ENCODE assay signal across 21 mouse cellular contexts in the genomic region with DNA sequence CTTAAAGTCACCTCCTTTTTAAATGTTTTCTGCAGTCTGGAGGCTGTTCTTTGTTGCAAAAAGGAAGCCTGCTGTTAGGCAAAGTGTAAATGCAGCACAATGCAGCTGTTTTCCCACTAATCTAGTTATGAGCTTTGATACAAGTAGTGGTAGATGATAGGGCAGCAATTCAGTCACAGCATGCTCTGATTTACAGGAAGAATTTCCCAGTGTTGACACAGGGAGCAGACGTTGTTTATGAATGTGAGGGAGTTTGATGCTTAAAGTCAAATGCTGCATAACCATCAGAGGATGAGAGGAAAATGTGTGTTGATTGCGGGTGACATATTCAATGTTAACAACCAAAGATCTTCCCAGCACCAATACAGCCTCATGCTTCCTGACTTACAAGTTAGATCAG.
A peak's percentile ranks its signal among the peaks of the same experiment; 100 is the strongest.
DNase-seq lines count a peak whose midpoint lies in the region; ATAC-seq and TF ChIP-seq lines count a peak whose summit lies in the region.
"Had no signal": no experiment of that assay in that cellular context is flagged by ENCODE, and none has a peak within 500 bp of the region (broad histone marks: within the 10 kb centered on the region; RNA-seq: fewer than 3 reads in every experiment).

No protein-coding gene starts in this region.

- H3K27ac ChIP-seq in embryonic facial prominence, embryonic 14.5 days (replicated peaks; ENCODE audit: low read depth, low read length): no peak overlapping the region
- H3K27ac ChIP-seq in embryonic facial prominence, embryonic 10.5 days (replicated peaks): no peak overlapping the region
- 0 out of 2 replicates have a peak overlapping the region, but pooled peaks have one; percentile 9 for H3K27ac ChIP-seq in forebrain, embryonic 15.5 days (replicated peaks)
- H3K27ac ChIP-seq in forebrain, embryonic 12.5 days: no peak overlapping the region
- no peak overlapping the region for H3K27ac ChIP-seq in forebrain, postnatal 0 days (ENCODE audit: low read depth, low read length)
- H3K27ac ChIP-seq in forebrain, embryonic 13.5 days: no peak overlapping the region
- H3K27ac ChIP-seq: embryonic facial prominence, embryonic 13.5 days had no signal

- TF ChIP-seq POLR2A in brain, embryonic 14.5 days (IDR thresholded peaks at IDR 0.05; ENCODE audit: borderline replicate concordance, extremely low read depth, insufficient read depth, insufficient read length, poor library complexity, severe bottlenecking): no peak

- H3K36me3 ChIP-seq in embryonic facial prominence, embryonic 14.5 days (ENCODE audit: control insufficient read depth, insufficient read depth, low read length): no peaks in the 10 kb centered on the region
- H3K36me3 ChIP-seq in embryonic facial prominence, embryonic 10.5 days (replicated peaks): no peaks in the 10 kb centered on the region
- 0 out of 2 replicates have a peak, but pooled peaks cover 4% of the 10 kb centered on the region for H3K36me3 ChIP-seq in forebrain, embryonic 15.5 days
- H3K36me3 ChIP-seq in forebrain, embryonic 12.5 days (replicated peaks): peaks cover 4% of the 10 kb centered on the region; the same call in 1 of the 2 replicates
- H3K36me3 ChIP-seq in forebrain, postnatal 0 days (ENCODE audit: insufficient read depth): no peaks in the 10 kb centered on the region
- H3K36me3 ChIP-seq in forebrain, embryonic 13.5 days (ENCODE audit: poor library complexity, severe bottlenecking): peaks cover 3% of the 10 kb centered on the region; the same call in 1 of the 2 replicates
- H3K36me3 ChIP-seq: embryonic facial prominence, embryonic 13.5 days; G1E had no signal

- H3K4me1 ChIP-seq in embryonic facial prominence, embryonic 14.5 days (ENCODE audit: control insufficient read depth, insufficient read depth, low read length): no peaks in the 10 kb centered on the region
- no peaks in the 10 kb centered on the region for H3K4me1 ChIP-seq in embryonic facial prominence, embryonic 10.5 days
- no peaks in the 10 kb centered on the region for H3K4me1 ChIP-seq in forebrain, embryonic 15.5 days
- no peaks in the 10 kb centered on the region for H3K4me1 ChIP-seq in forebrain, embryonic 12.5 days
- H3K4me1 ChIP-seq in forebrain, postnatal 0 days (ENCODE audit: insufficient read depth): no peaks in the 10 kb centered on the region
- H3K4me1 ChIP-seq in forebrain, embryonic 13.5 days: no peaks in the 10 kb centered on the region

- no peaks in the 10 kb centered on the region for H3K27me3 ChIP-seq in embryonic facial prominence, embryonic 14.5 days (replicated peaks; ENCODE audit: control insufficient read depth, insufficient read depth, low read length)
- H3K27me3 ChIP-seq in embryonic facial prominence, embryonic 10.5 days (replicated peaks; ENCODE audit: low read depth, poor library complexity, severe bottlenecking): no peaks in the 10 kb centered on the region
- no peaks in the 10 kb centered on the region for H3K27me3 ChIP-seq in forebrain, embryonic 15.5 days
- no peaks in the 10 kb centered on the region for H3K27me3 ChIP-seq in forebrain, embryonic 12.5 days
- no peaks in the 10 kb centered on the region for H3K27me3 ChIP-seq in forebrain, postnatal 0 days (ENCODE audit: insufficient read depth, low read length)
- H3K27me3 ChIP-seq in forebrain, embryonic 13.5 days: no peaks in the 10 kb centered on the region
- H3K27me3 ChIP-seq: CH12.LX; embryonic facial prominence, embryonic 13.5 days; Patski had no signal

- peak; percentile 11 for DNase-seq in embryonic facial prominence, embryonic 14.5 days (ENCODE audit: low spot score)
- DNase-seq in embryonic facial prominence, embryonic 10.5 days (ENCODE audit: low spot score): no peak
- DNase-seq in forebrain, postnatal 0 days: no peak
- DNase-seq in brain, embryonic 14.5 days (ENCODE audit: low read depth): peak; percentile 47
- DNase-seq: adrenal gland, adult 8-10 months; adrenal gland, postnatal 25 days; B cell, adult 2 months; cerebellum, adult 11-12 months; cerebellum, adult 2 months; cerebellum, adult 9-10 months; cerebellum, postnatal 10 days; cerebellum, postnatal 25 days had no signal

- 58% methylated on average over 2 of the region's 2 CpGs for WGBS in embryonic facial prominence, embryonic 14.5 days
- WGBS in embryonic facial prominence, embryonic 10.5 days: 78% methylated on average over 2 of the region's 2 CpGs
- WGBS in forebrain, embryonic 15.5 days: 65% methylated on average over 2 of the region's 2 CpGs
- 79% methylated on average over 2 of the region's 2 CpGs for WGBS in forebrain, embryonic 12.5 days
- WGBS in forebrain, postnatal 0 days: 56% methylated on average over 2 of the region's 2 CpGs
- 68% methylated on average over 2 of the region's 2 CpGs for WGBS in forebrain, embryonic 13.5 days

- H3K9ac ChIP-seq in embryonic facial prominence, embryonic 14.5 days (ENCODE audit: low read depth, low read length): no peak overlapping the region
- H3K9ac ChIP-seq in forebrain, embryonic 15.5 days (replicated peaks): no peak overlapping the region
- H3K9ac ChIP-seq in forebrain, embryonic 12.5 days: no peak overlapping the region
- no peak overlapping the region for H3K9ac ChIP-seq in forebrain, postnatal 0 days
- no peak overlapping the region for H3K9ac ChIP-seq in forebrain, embryonic 13.5 days
- H3K9ac ChIP-seq: embryonic facial prominence, embryonic 13.5 days had no signal

- no peaks in the 10 kb centered on the region; the same call in 1 of the 2 replicates for H3K9me3 ChIP-seq in embryonic facial prominence, embryonic 14.5 days (ENCODE audit: control insufficient read depth, low read length)
- 0 out of 2 replicates have a peak, but pooled peaks cover 3% of the 10 kb centered on the region for H3K9me3 ChIP-seq in embryonic facial prominence, embryonic 10.5 days
- no peaks in the 10 kb centered on the region for H3K9me3 ChIP-seq in forebrain, embryonic 15.5 days
- 0 out of 2 replicates have a peak, but pooled peaks cover 5% of the 10 kb centered on the region for H3K9me3 ChIP-seq in forebrain, embryonic 12.5 days
- no peaks in the 10 kb centered on the region for H3K9me3 ChIP-seq in forebrain, postnatal 0 days (ENCODE audit: low read length)
- H3K9me3 ChIP-seq in forebrain, embryonic 13.5 days (replicated peaks): 0 out of 2 replicates have a peak, but pooled peaks cover 4% of the 10 kb centered on the region
- H3K9me3 ChIP-seq: embryonic facial prominence, embryonic 13.5 days; G1E had no signal

- no peak for TF ChIP-seq CTCF in forebrain, postnatal 0 days (IDR thresholded peaks at IDR 0.05; ENCODE audit: low read depth)
- no peak for TF ChIP-seq CTCF in brain, embryonic 14.5 days (IDR thresholded peaks at IDR 0.05; ENCODE audit: borderline replicate concordance, extremely low read depth, insufficient read depth, insufficient read length)

- no peak for ATAC-seq in embryonic facial prominence, embryonic 14.5 days (ENCODE audit: low read depth)
- ATAC-seq in forebrain, embryonic 15.5 days (replicated peaks): no peak
- no peak for ATAC-seq in forebrain, embryonic 12.5 days (ENCODE audit: low FRiP score)
- ATAC-seq in forebrain, postnatal 0 days: peak; percentile 66
- no peak for ATAC-seq in forebrain, embryonic 13.5 days
- ATAC-seq: activated CD4-positive, CD25-positive, alpha-beta regulatory T cell, adult 4 months; CD4-positive, CD25-positive, alpha-beta regulatory T cell, adult 4 months; Patski had no signal

- H3K4me2 ChIP-seq in embryonic facial prominence, embryonic 14.5 days (ENCODE audit: low read depth, low read length): no peak overlapping the region
- H3K4me2 ChIP-seq in forebrain, embryonic 15.5 days (replicated peaks): no peak overlapping the region
- no peak overlapping the region for H3K4me2 ChIP-seq in forebrain, embryonic 12.5 days
- H3K4me2 ChIP-seq in forebrain, postnatal 0 days (ENCODE audit: low read depth): no peak overlapping the region
- H3K4me2 ChIP-seq in forebrain, embryonic 13.5 days: no peak overlapping the region
- H3K4me2 ChIP-seq: embryonic facial prominence, embryonic 13.5 days had no signal

- no peak overlapping the region for H3K4me3 ChIP-seq in embryonic facial prominence, embryonic 14.5 days (ENCODE audit: low read depth, low read length)
- no peak overlapping the region for H3K4me3 ChIP-seq in embryonic facial prominence, embryonic 10.5 days
- no peak overlapping the region for H3K4me3 ChIP-seq in forebrain, embryonic 15.5 days
- no peak overlapping the region for H3K4me3 ChIP-seq in forebrain, embryonic 12.5 days (replicated peaks)
- H3K4me3 ChIP-seq in forebrain, postnatal 0 days (ENCODE audit: low read depth, low read length): no peak overlapping the region
- no peak overlapping the region for H3K4me3 ChIP-seq in forebrain, embryonic 13.5 days
- H3K4me3 ChIP-seq: embryonic facial prominence, embryonic 13.5 days had no signal

Comparison
In these comparisons a context has a peak if more than half of its experiments do, and no peak if none do; other contexts are left out.
1. DNase-seq: peak in embryonic facial prominence, embryonic 14.5 days (single experiment) and brain, embryonic 14.5 days (single experiment); none in embryonic facial prominence, embryonic 10.5 days (single experiment) and forebrain, postnatal 0 days (single experiment).